Mouse (Mus musculus) right cerebral cortex, adult 18-20 months (tissue): Measurements from ENCODE around the gene Tgfb2.

Experiments
- DNase-seq: peaks from one replicate; pipeline ENCODE4 v3.0.0; 2022; ENCODE audit warnings: mixed read lengths

Gene Tgfb2

GRCm38 (mm10) chr1:186705915-186706248 lies at the start of gene Tgfb2:
Gene Tgfb2 (minus strand): TSS chr1:186705989.
- DNase-seq: peak; percentile 42

- no peak for DNase-seq
Observed at GRCm38 (mm10) chr1:186749675-186750283, 44.0 kb upstream of the Tgfb2 start.

- peak; percentile 80 for DNase-seq
Observed at GRCm38 (mm10) chr1:186748724-186749653, 43.2 kb upstream of the Tgfb2 start, which contains the start of gene Rrp15. Gene Rrp15 (minus strand): TSS chr1:186749358.

- DNase-seq: no peak
Observed at GRCm38 (mm10) chr1:186739828-186740227, 34.0 kb upstream of the Tgfb2 start.

GRCm38 (mm10) chr1:186735537-186735936 lies 29.7 kb upstream of the Tgfb2 start:
- DNase-seq: no peak

- no peak for DNase-seq
Observed at GRCm38 (mm10) chr1:186733052-186733451, 27.3 kb upstream of the Tgfb2 start.

- DNase-seq: no peak
Observed at GRCm38 (mm10) chr1:186728778-186729177, 23.0 kb upstream of the Tgfb2 start.

GRCm38 (mm10) chr1:186726117-186726516 lies 20.3 kb upstream of the Tgfb2 start:
- no peak for DNase-seq

- no peak for DNase-seq
Observed at GRCm38 (mm10) chr1:186722299-186722698, 16.5 kb upstream of the Tgfb2 start.

- peak; percentile 80 for DNase-seq
Observed at GRCm38 (mm10) chr1:186721846-186722245, 16.1 kb upstream of the Tgfb2 start.

- no peak for DNase-seq
Observed at GRCm38 (mm10) chr1:186721166-186721565, 15.4 kb upstream of the Tgfb2 start.

- DNase-seq: no peak
Observed at GRCm38 (mm10) chr1:186719708-186720107, 13.9 kb upstream of the Tgfb2 start.

GRCm38 (mm10) chr1:186718881-186719280 lies 13.1 kb upstream of the Tgfb2 start:
- DNase-seq: no peak

GRCm38 (mm10) chr1:186714980-186715896 lies 9.4 kb upstream of the Tgfb2 start:
- DNase-seq: no peak

- DNase-seq: no peak
Observed at GRCm38 (mm10) chr1:186714215-186714614, 8.4 kb upstream of the Tgfb2 start.

- DNase-seq: peak; percentile 30
Observed at GRCm38 (mm10) chr1:186712802-186713471, 7.1 kb upstream of the Tgfb2 start.

GRCm38 (mm10) chr1:186705203-186705914 lies 430 bp downstream of the Tgfb2 start:
- peak; percentile 53 for DNase-seq

GRCm38 (mm10) chr1:186703980-186704701 lies 1.6 kb downstream of the Tgfb2 start:
- no peak for DNase-seq

- no peak for DNase-seq
Observed at GRCm38 (mm10) chr1:186703256-186703979, 2.4 kb downstream of the Tgfb2 start.
